Mouse (Mus musculus) ES-Bruce4 (cell line): Measurements from ENCODE around the gene Bcl2l1.

Experiments used
- CTCF ChIP-seq: IDR thresholded peaks from one replicate; pipeline ENCODE4 v1.8.1; 2011; ENCODE audit warnings: low read depth, low read length
- EP300 ChIP-seq: IDR thresholded peaks from 2 replicates; pipeline ENCODE4 v1.6.1; 2011; ENCODE audit warnings: low read depth, low read length; ENCODE audit not compliant: insufficient read depth
- POLR2A ChIP-seq: IDR thresholded peaks from one replicate; pipeline ENCODE4 v1.8.1; 2011; ENCODE audit warnings: low read length; ENCODE audit not compliant: insufficient read depth

GRCm38 (mm10) chr2:152740490-152740889 lies 91.0 kb downstream of the Bcl2l1 start:
- TF ChIP-seq CTCF, result no peak
- TF ChIP-seq EP300, result no peak
- TF ChIP-seq POLR2A, result no peak
